Mouse (Mus musculus): ENCODE measurements around the gene Syt14.

Gene Syt14

GRCm38 (mm10) chr1:192987203-192987602, 48.4 kb downstream of the Syt14 start:
- DNase-seq = no peak

GRCm38 (mm10) chr1:192986481-192986880, 49.1 kb downstream of the Syt14 start:
- DNase-seq = no peak

DNA sequence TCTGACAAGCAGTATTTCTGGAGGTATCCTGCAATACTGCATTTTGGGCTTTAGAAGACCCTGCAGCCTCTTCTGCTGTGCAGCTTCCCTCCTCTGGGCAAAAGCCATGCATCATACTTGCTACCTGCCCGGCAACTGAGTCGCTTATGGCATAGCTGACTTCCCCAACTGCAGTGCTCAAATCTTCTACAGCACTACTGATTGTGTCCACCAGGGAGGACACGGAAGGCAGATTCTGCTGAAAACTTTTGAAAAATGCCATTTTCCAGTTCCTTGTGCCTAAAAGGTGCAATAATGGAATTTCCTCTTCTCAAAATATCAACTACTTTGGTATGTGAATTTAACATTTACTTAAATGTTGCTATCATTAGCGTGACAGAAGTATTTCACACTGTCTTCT, 51.2 kb downstream of the Syt14 start:
- DNase-seq = no peak

- DNase-seq = no peak
Observed at GRCm38 (mm10) chr1:192981658-192982057, 53.9 kb downstream of the Syt14 start.

DNA sequence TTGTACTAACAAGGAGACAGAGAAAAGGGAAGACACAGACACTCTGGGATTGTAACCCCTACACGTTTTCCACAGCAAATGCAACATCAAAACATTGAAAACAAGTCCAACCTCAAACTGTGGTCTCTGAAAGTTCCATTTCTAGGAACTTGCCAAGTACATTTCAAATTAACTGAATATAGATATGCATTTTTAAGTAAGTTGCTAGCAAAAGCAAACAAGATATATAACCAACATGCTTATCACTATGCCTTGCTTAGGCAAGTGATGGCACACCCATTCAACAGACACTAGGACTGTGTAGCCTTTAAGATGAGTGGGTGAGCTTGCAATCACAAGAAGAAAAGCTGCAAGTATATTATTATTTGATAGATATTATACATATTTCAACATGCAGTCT, 54.5 kb downstream of the Syt14 start:
- DNase-seq = no peak

- no peak for DNase-seq
Observed at GRCm38 (mm10) chr1:192962323-192962722, 73.3 kb downstream of the Syt14 start.

DNA sequence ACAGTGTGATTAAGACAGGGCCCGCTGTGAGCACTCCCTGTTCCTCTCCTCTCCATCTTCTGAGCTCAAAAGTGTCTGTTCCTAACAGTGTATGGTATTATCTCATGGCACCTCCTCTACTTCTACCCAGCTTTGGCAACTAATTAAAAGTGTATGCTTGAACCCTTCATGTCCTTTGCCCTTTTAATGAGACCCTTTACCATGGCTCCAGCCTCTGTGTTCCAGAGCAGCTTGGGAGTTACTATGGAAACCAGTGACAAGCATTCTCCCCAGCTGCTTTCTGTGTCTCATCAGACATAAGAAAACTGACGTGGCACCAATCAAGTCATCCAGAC, 87.8 kb downstream of the Syt14 start:
- DNase-seq = no peak

DNA sequence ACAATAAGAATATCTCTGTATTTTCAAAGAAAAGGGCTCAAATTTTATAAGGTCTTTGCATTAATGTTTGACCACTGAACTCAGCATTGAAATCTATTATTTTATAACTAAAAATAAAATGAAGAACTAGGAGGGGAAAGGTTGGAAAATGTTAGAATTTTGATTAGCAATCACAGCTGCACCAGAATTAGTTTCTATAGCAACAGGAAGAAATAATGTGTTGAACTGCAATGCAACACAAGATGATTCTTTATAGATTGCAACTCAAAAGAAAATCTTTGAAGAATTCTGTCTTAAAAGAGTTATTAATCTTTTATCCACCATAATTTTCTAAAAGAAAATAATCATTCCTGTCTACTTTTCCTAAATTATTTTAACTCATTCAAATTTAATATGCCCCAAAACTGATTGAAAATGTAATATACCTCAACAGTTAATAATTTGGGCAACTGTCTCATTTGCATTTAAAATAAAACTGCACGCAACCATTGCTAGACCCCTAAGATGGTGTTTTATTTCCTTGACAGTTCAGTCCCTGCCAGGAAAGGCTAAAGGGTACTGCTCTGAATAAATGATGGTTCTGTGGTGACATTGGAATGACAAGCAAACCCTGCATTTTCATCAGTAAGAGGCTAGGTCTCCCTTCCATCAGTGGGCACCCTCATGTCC, 88.3 kb downstream of the Syt14 start:
- no peak for DNase-seq

- DNase-seq = no peak
Observed at GRCm38 (mm10) chr1:192939033-192939432, 96.5 kb downstream of the Syt14 start.

GRCm38 (mm10) chr1:192937956-192938355, 97.6 kb downstream of the Syt14 start:
- DNase-seq = no peak

DNA sequence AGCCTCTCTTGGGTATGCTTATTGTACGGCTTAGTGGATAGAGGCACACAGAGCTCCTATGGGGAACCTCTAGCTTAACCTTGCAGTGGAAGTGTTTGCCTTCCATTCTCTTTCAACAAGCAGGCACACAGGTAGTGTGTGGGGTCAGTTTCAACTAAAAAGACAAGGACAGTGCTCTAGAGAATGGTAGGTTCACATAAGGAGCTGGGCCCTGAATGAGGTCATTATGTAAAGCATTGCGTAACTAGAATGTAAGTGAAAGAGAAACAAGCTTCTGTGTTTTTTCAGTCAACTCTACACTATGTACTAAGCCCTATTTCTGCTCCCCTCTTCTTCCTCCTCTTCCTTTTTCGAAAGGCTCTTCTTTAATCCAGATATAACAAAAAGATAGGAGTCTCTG, 103.8 kb downstream of the Syt14 start:
- no peak for DNase-seq

DNA sequence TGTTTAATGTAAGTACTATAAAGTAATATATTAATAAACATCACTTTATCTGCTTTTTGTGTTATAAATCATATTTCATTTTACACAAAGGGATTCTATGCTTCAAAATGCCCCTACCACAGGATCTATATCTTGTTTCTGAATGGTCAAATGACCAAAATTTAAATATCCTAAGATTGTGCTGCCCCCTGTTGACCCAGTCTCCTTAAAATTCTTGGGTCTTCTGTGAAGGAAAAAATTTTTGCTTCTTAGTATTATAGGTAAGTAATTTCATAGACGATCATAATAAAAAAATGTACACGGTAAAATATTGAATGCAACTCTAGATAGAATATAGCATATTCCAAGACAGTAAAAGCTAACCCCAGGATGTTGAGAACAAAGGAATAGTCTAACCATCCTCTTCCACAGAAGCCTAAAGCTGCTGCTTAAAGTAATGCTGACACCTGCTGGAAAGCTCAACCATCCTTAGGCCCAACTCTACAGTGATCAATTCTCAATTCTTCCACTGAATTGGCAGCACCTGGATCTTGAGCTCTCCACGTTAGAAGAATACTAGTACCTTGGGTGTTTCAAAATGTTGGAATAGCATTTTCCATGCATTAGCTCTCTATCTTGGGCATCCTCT, 123.4 kb downstream of the Syt14 start:
- no peak for DNase-seq

- no peak for DNase-seq
Observed at GRCm38 (mm10) chr1:192901516-192901915, 134.1 kb downstream of the Syt14 start.

DNA sequence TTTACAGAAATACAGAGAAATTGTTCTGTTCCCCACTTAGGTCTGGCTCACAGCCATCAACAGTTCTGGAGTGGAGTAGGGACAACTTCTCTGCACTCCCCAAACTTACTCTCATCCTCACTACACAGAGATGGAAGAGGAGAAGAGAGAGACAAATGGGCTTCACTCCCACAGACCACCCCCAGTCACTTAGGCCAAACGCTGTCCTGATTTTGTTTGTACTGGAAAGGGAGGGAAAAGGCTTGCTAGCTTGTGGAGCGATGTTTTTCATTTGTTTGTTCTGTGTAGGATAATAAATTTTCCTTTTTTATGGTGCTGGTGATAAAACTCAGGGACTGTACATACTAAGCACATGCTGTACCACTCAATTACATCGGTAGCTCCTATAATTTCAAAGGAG, 134.7 kb downstream of the Syt14 start:
- DNase-seq = no peak

DNA sequence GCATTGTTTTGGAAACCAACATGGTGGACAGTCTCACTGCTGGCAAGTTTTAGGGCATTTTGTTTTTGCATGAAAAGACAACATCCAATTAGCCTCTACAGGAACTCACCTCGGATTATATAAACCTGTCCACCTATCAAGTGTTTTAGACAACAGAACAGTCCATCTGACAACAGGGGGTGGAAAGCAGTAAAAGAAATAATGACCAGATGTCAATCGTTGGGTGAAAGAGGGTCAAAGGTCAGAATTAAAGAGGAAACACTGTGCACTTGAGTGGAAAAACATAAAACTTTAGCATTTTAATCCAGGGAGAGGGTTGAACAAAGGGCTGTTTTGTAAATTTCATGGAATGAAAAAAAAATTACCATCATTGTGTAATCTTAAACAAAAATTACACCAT, 136.8 kb downstream of the Syt14 start:
- no peak for DNase-seq

GRCm38 (mm10) chr1:192897218-192897617, 138.4 kb downstream of the Syt14 start:
- DNase-seq = peak; percentile 27 to 31

DNA sequence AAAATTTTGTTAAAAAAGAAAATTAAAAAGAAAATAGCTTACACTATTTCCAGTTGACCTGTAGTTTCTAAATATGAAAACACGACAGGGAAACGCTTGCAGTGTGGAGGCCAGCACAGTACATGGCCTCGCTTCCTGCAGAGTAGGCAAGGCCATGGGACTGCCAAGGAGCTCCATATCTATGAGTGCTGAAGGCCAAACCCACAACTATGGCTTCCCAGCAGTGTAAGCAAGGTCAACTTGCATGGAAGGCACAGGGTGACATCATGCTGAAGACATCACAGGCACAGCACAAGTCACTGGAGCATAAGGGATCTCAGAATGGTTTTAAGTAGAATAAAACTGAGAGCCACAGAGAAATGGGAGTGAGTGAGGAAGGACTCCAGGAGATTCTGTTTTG, 139.5 kb downstream of the Syt14 start:
- no peak for DNase-seq

DNA sequence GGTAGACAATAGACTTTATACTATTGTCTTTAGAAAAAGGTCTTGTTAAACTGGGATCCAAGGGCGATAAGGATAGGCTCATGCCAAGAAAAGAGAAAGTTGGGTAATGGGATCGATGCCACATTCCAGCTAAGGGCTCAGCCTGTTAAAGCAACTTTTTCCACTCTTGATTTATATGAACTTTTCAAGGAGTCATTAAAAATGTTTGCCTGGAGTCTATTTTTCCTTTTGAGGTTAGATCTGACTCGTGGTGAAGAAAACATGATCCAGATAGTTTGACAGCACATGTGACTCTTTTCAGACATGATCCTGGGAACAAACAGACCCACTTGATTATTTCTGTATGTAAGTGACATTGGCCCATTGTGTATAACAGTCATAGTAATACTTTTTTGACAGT, 144.9 kb downstream of the Syt14 start:
- DNase-seq = no peak

DNA sequence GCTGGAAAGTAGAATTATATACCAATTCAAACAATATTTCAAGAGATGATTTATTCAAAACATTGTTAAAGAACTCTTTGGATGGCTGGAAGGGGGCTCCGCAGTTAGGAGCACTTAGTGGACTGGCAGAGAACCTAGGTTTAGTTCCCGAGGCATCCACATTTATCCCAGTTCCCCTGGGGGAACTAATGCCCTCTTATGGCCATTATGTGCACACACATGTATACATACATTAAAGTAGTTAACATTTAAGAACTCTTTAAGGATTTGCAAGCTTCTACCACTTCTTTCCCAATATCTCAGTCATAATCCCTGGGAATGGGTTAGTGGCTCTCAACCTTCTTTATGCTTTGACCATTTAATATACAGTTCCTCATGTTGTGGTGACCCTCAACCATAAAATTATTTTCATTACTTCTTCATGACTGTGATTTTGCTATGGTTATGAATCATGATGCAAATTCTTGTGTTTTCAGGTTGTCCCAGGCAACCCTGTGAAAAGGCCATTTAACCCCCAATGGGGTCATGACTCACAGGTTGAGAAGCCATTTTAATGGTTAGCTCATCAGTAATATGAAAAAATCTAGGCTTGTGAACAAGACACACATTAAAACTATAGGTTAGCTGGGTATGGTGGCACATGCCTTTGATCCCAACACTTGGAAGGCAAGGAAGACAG, 152.8 kb downstream of the Syt14 start:
- DNase-seq = no peak

DNA sequence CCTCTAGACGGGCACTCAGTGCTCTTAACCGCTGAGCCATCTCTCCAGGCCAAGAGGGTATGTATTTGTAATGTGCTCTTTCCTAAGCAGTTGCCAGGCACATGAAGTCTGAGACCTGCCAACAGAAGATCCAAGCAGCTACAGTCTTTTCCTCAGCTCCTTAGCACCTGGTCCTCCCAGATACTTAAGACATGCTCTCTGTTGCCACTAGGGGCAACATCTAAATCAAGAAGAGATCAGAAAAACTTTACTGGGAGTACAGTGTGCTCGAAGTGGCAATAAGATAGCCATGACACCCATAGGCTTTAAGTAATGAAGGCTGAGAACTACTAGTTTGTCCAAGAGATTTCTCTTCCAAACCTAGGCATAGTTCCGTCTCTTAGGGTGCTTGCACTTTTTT, 155.4 kb downstream of the Syt14 start:
- no peak for DNase-seq

- DNase-seq = no peak
Observed at GRCm38 (mm10) chr1:192879086-192879580, 156.4 kb downstream of the Syt14 start.

DNA sequence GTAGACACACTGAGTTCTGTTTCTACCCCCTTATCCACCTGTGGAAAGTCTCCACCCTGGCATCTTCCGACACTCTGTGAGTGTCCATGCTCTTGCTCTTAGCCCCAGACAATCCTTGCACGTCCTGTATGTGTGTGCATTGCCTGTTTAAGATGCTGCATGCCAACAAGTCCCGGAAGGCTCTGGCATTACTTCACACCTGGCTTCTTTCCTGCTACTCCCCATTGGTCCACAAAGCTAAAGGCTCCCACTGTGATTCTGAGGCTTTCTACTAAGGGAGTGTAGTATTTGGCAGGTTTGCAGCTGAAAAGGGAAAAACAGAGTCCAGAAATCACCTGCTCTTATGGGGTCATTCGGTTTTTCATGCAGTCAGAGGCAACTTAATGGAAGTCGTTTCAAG, 162.7 kb downstream of the Syt14 start:
- peak; percentile 63 to 71 for DNase-seq

- no peak for DNase-seq
Observed at GRCm38 (mm10) chr1:192869761-192870160, 165.8 kb downstream of the Syt14 start.

GRCm38 (mm10) chr1:192864440-192864839, 171.1 kb downstream of the Syt14 start:
- DNase-seq = no peak
